Comparison of ENCODE assay signal across 29 mouse cellular contexts in the genomic region with DNA sequence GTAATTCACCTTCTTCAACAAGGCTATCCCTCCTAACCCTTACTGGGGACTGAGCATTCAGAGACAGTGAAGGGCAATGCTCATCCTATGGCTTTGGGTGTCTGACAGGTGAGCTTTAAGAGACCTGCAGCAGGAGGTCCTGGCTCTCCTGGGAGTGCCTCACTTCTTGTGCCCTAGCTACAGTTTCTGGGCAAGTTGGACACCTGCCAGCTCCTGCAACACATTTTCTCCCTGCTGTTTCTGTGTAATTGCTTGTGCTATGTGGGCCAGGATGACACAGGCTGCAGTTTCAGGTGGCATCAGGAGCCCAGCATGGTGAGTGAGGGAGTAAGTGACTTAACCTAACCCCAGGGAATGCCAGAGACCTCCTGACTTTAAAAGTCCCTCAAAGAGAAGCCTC. TPM values are rescaled to one million over a fixed set of nuclear protein-coding genes. Genes with fewer than 3 reads are reported as not detected.
DNase-seq lines count a peak whose midpoint lies in the region; ATAC-seq lines count a peak whose summit lies in the region.
"Had no signal": no experiment of that assay in that cellular context is flagged by ENCODE, and none has a peak within 500 bp of the region (broad histone marks: within the 10 kb centered on the region; RNA-seq: fewer than 3 reads in every experiment).

No protein-coding gene starts in this region.

- H3K36me3 ChIP-seq in hindbrain, embryonic 13.5 days = peaks cover 54% of the 10 kb centered on the region
- peaks cover 25% of the 10 kb centered on the region for H3K36me3 ChIP-seq in hindbrain, embryonic 14.5 days (replicated peaks; ENCODE audit: control insufficient read depth, insufficient read depth)

- no peak overlapping the region for H3K4me2 ChIP-seq in hindbrain, embryonic 13.5 days
- H3K4me2 ChIP-seq in hindbrain, embryonic 14.5 days (replicated peaks) = no peak overlapping the region
- H3K4me2 ChIP-seq: forebrain, embryonic 15.5 days; intestine, embryonic 15.5 days; limb, embryonic 13.5 days; liver, embryonic 13.5 days had no signal

- H3K9me3 ChIP-seq in hindbrain, embryonic 13.5 days = no peaks in the 10 kb centered on the region
- no peaks in the 10 kb centered on the region for H3K9me3 ChIP-seq in hindbrain, embryonic 14.5 days (ENCODE audit: control insufficient read depth, low read length)
- H3K9me3 ChIP-seq: embryonic facial prominence, embryonic 10.5 days; forebrain, embryonic 15.5 days; heart, embryonic 10.5 days; intestine, embryonic 15.5 days; limb, embryonic 13.5 days; liver, embryonic 13.5 days; midbrain, embryonic 10.5 days had no signal

- H3K9ac ChIP-seq in hindbrain, embryonic 13.5 days = no peak overlapping the region
- H3K9ac ChIP-seq in hindbrain, embryonic 14.5 days = no peak overlapping the region
- H3K9ac ChIP-seq: forebrain, embryonic 15.5 days; intestine, embryonic 15.5 days; limb, embryonic 13.5 days; liver, embryonic 13.5 days had no signal

- no peaks in the 10 kb centered on the region for H3K27me3 ChIP-seq in hindbrain, embryonic 13.5 days
- H3K27me3 ChIP-seq in hindbrain, embryonic 14.5 days (ENCODE audit: control insufficient read depth, insufficient read depth, low read length) = no peaks in the 10 kb centered on the region
- H3K27me3 ChIP-seq: forebrain, embryonic 15.5 days; intestine, embryonic 15.5 days; limb, embryonic 13.5 days; liver, embryonic 13.5 days had no signal

- H3K27ac ChIP-seq in hindbrain, embryonic 13.5 days = peak overlapping the region; percentile 48
- no peak overlapping the region for H3K27ac ChIP-seq in hindbrain, embryonic 14.5 days
- H3K27ac ChIP-seq: embryonic facial prominence, embryonic 10.5 days; forebrain, embryonic 15.5 days; heart, embryonic 10.5 days; intestine, embryonic 15.5 days; limb, embryonic 13.5 days; liver, embryonic 13.5 days; macrophage; midbrain, embryonic 10.5 days had no signal

- no peak overlapping the region for H3K4me3 ChIP-seq in hindbrain, embryonic 13.5 days
- H3K4me3 ChIP-seq in hindbrain, embryonic 14.5 days (replicated peaks; ENCODE audit: low read length) = no peak overlapping the region
- H3K4me3 ChIP-seq: embryonic facial prominence, embryonic 10.5 days; forebrain, embryonic 15.5 days; heart, embryonic 10.5 days; intestine, embryonic 15.5 days; limb, embryonic 13.5 days; liver, embryonic 13.5 days; midbrain, embryonic 10.5 days had no signal

- no peak for DNase-seq in hindbrain, embryonic 14.5 days (ENCODE audit: low spot score)
- peak; percentile 17 for DNase-seq in MN1 (ENCODE audit: low spot score)
- DNase-seq in cerebellum, adult 11 months = peak; percentile 75
- DNase-seq in cerebellum, postnatal 10 days = peak; percentile 73 to 75
- DNase-seq in urinary bladder, postnatal 14 days (ENCODE audit: low spot score) = no peak
- DNase-seq: adrenal gland, adult 8-10 months; kidney, adult 9 months; kidney, postnatal 36 days; liver, embryonic 13.5 days; right cerebral cortex, adult 18-20 months had no signal

- peaks cover 24% of the 10 kb centered on the region for H3K4me1 ChIP-seq in hindbrain, embryonic 13.5 days (replicated peaks)
- no peaks in the 10 kb centered on the region; the same call in 1 of the 2 replicates for H3K4me1 ChIP-seq in hindbrain, embryonic 14.5 days (replicated peaks; ENCODE audit: control insufficient read depth, insufficient read depth, low read length)
- H3K4me1 ChIP-seq: embryonic facial prominence, embryonic 10.5 days; intestine, embryonic 15.5 days; limb, embryonic 13.5 days; liver, embryonic 13.5 days had no signal

- no peak for ATAC-seq in hindbrain, embryonic 13.5 days (ENCODE audit: low FRiP score)
- no peak for ATAC-seq in hindbrain, embryonic 14.5 days (ENCODE audit: low FRiP score)
- no peak for ATAC-seq in erythroid progenitor cell, adult 5-6 weeks (replicated peaks; ENCODE audit: low FRiP score, poor library complexity, severe bottlenecking)
- ATAC-seq: forebrain, embryonic 15.5 days; intestine, embryonic 15.5 days had no signal

RNA-seq across cellular contexts. Expression of gene Tex29, which starts 45.3 kb away (rescaled TPM):
- polyA plus RNA-seq in hindbrain, embryonic 13.5 days (2015; fragmentation: Nextera tagmentation; extraction: Ambion mirVana) = 0.39 and 0.44 TPM in 2 replicates
- polyA plus RNA-seq in hindbrain, embryonic 14.5 days (2014; fragmentation: Nextera tagmentation; extraction: Ambion mirVana) = 0.42 and 0.64 TPM in 2 replicates
- not detected in 2 replicates for total RNA-seq in erythroid progenitor cell, adult 5-6 weeks (2015; ENCODE audit: low replicate concordance)
- not detected in 2 replicates for total RNA-seq in erythroid progenitor cell, adult 5-6 weeks (2017; ENCODE audit: low replicate concordance)
- total RNA-seq: common myeloid progenitor, adult 5-6 weeks; gastrocnemius, postnatal 4 days; left cerebral cortex, postnatal 10 days; monocyte, adult 5-6 weeks had no signal
- polyA plus RNA-seq: C2C12; embryonic facial prominence, embryonic 10.5 days; heart, embryonic 10.5 days; intestine, embryonic 15.5 days; liver, embryonic 13.5 days; lung, embryonic 16.5 days; macrophage; neural tube, embryonic 11.5 days; stomach, embryonic 16.5 days; thymus, postnatal 0 days; urinary bladder, adult 2 months had no signal

Comparison
In these comparisons a context has a peak if more than half of its experiments do, and no peak if none do; other contexts are left out.
1. DNase-seq: peak in MN1 (single experiment), cerebellum, adult 11 months (single experiment) and cerebellum, postnatal 10 days (2 of 2); none in hindbrain, embryonic 14.5 days (single experiment) and urinary bladder, postnatal 14 days (single experiment).